Mouse (Mus musculus) stomach, embryonic 16.5 days (tissue): ENCODE data around the gene Pafah2. TPM values are rescaled to one million over a fixed set of nuclear protein-coding genes. Genes with fewer than 3 reads are reported as not detected.
A peak's percentile ranks its signal among the peaks of the same experiment; 100 is the strongest.

Experiments used
- ATAC-seq: fragments of 200-750 bp; cut with Nextera tagmentation; 2 replicates; pipeline ENCODE4 v1.8.0; 2017; ENCODE audit warnings: moderate number of reproducible peaks, moderate TSS enrichment; ENCODE audit not compliant: insufficient read depth, low FRiP score
- H3K27ac ChIP-seq: fragments of 300-500 bp; sonication (generic); 2 replicates; pipeline ENCODE4 v1.5.1; 2014; ENCODE audit warnings: low read length
- H3K27me3 ChIP-seq: fragments of 300-500 bp; sonication (generic); 2 replicates; pipeline ENCODE4 v1.6.1; 2014; ENCODE audit warnings: low read length, control low read depth, mixed read lengths; ENCODE audit not compliant: control insufficient read depth, insufficient read depth
- H3K36me3 ChIP-seq: fragments of 300-500 bp; sonication (generic); 2 replicates; pipeline ENCODE4 v1.6.1; 2014; ENCODE audit warnings: low read length; ENCODE audit not compliant: control insufficient read depth, insufficient read depth
- H3K4me1 ChIP-seq: fragments of 300-500 bp; sonication (generic); 2 replicates; pipeline ENCODE4 v1.6.1; 2014; ENCODE audit warnings: low read length, control low read depth, mixed read lengths; ENCODE audit not compliant: control insufficient read depth, insufficient read depth
- H3K4me2 ChIP-seq: fragments of 300-500 bp; sonication (generic); 2 replicates; pipeline ENCODE4 v1.6.1; 2014; ENCODE audit warnings: low read depth, low read length, mixed read lengths
- H3K4me3 ChIP-seq: fragments of 300-500 bp; sonication (generic); replicated peaks from 2 replicates; pipeline ENCODE4 v1.5.1; 2014; ENCODE audit warnings: mild to moderate bottlenecking, low read length
- H3K9ac ChIP-seq: fragments of 300-500 bp; sonication (generic); 2 replicates; pipeline ENCODE4 v1.6.1; 2014; ENCODE audit warnings: low read length
- H3K9me3 ChIP-seq: fragments of 300-500 bp; sonication (generic); replicated peaks from 2 replicates; pipeline ENCODE4 v1.6.1; 2016; ENCODE audit warnings: low read length, control low read depth; ENCODE audit not compliant: control insufficient read depth
- WGBS: fragments of 180-500 bp; shearing (Covaris S2); extraction: QIAGEN DNeasy Blood & Tissue Kit; methylation state at CpG from one replicate; pipeline ENCODE4 v1.1.7; 2014; 5-methylcytosine and 5-hydroxymethylcytosine counted together
- polyA plus RNA-seq: library from polyadenylated mRNA; unstranded; fragments of >200 nt; fragmentation: Nextera tagmentation; extraction: Ambion mirVana; gene quantifications from 2 replicates; pipeline ENCODE4 v1.2.1, GENCODE M21; 2015

Gene Pafah2
- polyA plus RNA-seq, 1 experiment from 2014 or later: 24.7 TPM

- no peak for ATAC-seq
- WGBS: 65% methylated on average over 5 of the region's 5 CpGs
- H3K4me2 ChIP-seq: no peak overlapping the region
- no peak overlapping the region for H3K27ac ChIP-seq
- H3K9me3 ChIP-seq: no peaks in the 10 kb centered on the region
- peaks cover 11% of the 10 kb centered on the region for H3K4me1 ChIP-seq
- no peak overlapping the region for H3K4me3 ChIP-seq
- no peaks in the 10 kb centered on the region for H3K36me3 ChIP-seq
- no peaks in the 10 kb centered on the region for H3K27me3 ChIP-seq
- H3K9ac ChIP-seq: no peak overlapping the region
Observed at GRCm38 (mm10) chr4:134353527-134354409, 42.4 kb upstream of the Pafah2 start.

- Histone ChIP-seq H3K27ac (peak overlapping the region; percentile 73), H3K36me3 (no peaks in the 10 kb centered on the region), H3K4me2 (0 out of 2 replicates have a peak overlapping the region, but pooled peaks have one; percentile 7), H3K9me3 (no peaks in the 10 kb centered on the region), H3K4me3 (no peak overlapping the region), H3K27me3 (no peaks in the 10 kb centered on the region), H3K9ac (peak overlapping the region; percentile 36; the same call in 1 of the 2 replicates), H3K4me1 (peaks cover 11% of the 10 kb centered on the region)
- 39% methylated on average over 16 of the region's 16 CpGs for WGBS
- peak; percentile 52 for ATAC-seq
Observed at GRCm38 (mm10) chr4:134355841-134356452, 40.2 kb upstream of the Pafah2 start.

GRCm38 (mm10) chr4:134356591-134357460 is 39.3 kb upstream of the Pafah2 start:
- H3K9ac ChIP-seq: peak overlapping the region; percentile 46; the same call in 1 of the 2 replicates
- peak; percentile 39; the same call in 1 of the 2 replicates for ATAC-seq
- H3K4me2 ChIP-seq: peak overlapping the region; percentile 43
- peak overlapping the region; percentile 73 for H3K27ac ChIP-seq
- peaks cover 11% of the 10 kb centered on the region for H3K4me1 ChIP-seq
- H3K36me3 ChIP-seq: no peaks in the 10 kb centered on the region
- H3K27me3 ChIP-seq: no peaks in the 10 kb centered on the region
- no peaks in the 10 kb centered on the region for H3K9me3 ChIP-seq
- H3K4me3 ChIP-seq: peak overlapping the region; percentile 14; the same call in 1 of the 2 replicates
- WGBS: 14% methylated on average over 22 of the region's 22 CpGs

GRCm38 (mm10) chr4:134357461-134357771 is 38.7 kb upstream of the Pafah2 start:
- no peaks in the 10 kb centered on the region for H3K36me3 ChIP-seq
- WGBS: 31% methylated on average over 17 of the region's 17 CpGs
- no peaks in the 10 kb centered on the region for H3K9me3 ChIP-seq
- H3K4me2 ChIP-seq: peak overlapping the region; percentile 43
- no peak overlapping the region for H3K4me3 ChIP-seq
- H3K27ac ChIP-seq: peak overlapping the region; percentile 52
- ATAC-seq: no peak; the same call in 1 of the 2 replicates
- H3K9ac ChIP-seq: peak overlapping the region; percentile 46; the same call in 1 of the 2 replicates
- no peaks in the 10 kb centered on the region for H3K27me3 ChIP-seq
- peaks cover 11% of the 10 kb centered on the region for H3K4me1 ChIP-seq

- Histone ChIP-seq H3K9ac (no peak overlapping the region), H3K27me3 (no peaks in the 10 kb centered on the region), H3K27ac (peak overlapping the region; percentile 58; the same call in 1 of the 2 replicates), H3K4me1 (peaks cover 11% of the 10 kb centered on the region), H3K4me2 (no peak overlapping the region), H3K9me3 (no peaks in the 10 kb centered on the region), H3K36me3 (no peaks in the 10 kb centered on the region), H3K4me3 (no peak overlapping the region)
- no peak for ATAC-seq
- 81% methylated on average over 6 of the region's 6 CpGs for WGBS
Observed at GRCm38 (mm10) chr4:134359649-134360048, 36.5 kb upstream of the Pafah2 start.

GRCm38 (mm10) chr4:134361215-134361614 is 34.9 kb upstream of the Pafah2 start:
- WGBS: 26% methylated on average over 5 of the region's 5 CpGs
- Histone ChIP-seq H3K4me2 (no peak overlapping the region), H3K9me3 (no peaks in the 10 kb centered on the region), H3K36me3 (no peaks in the 10 kb centered on the region), H3K9ac (no peak overlapping the region), H3K27ac (no peak overlapping the region), H3K27me3 (no peaks in the 10 kb centered on the region), H3K4me1 (peaks cover 11% of the 10 kb centered on the region), H3K4me3 (no peak overlapping the region)
- ATAC-seq: 0 out of 2 replicates have a peak, but pooled peaks have one; percentile 15

GRCm38 (mm10) chr4:134362124-134362523 is 34.0 kb upstream of the Pafah2 start:
- Histone ChIP-seq H3K4me1 (peaks cover 7% of the 10 kb centered on the region), H3K36me3 (no peaks in the 10 kb centered on the region), H3K9me3 (no peaks in the 10 kb centered on the region), H3K4me2 (no peak overlapping the region), H3K27me3 (no peaks in the 10 kb centered on the region), H3K4me3 (no peak overlapping the region), H3K27ac (no peak overlapping the region), H3K9ac (no peak overlapping the region; the same call in 1 of the 2 replicates)
- 53% methylated on average over 9 of the region's 9 CpGs for WGBS
- no peak for ATAC-seq

- Histone ChIP-seq H3K4me1 (peaks cover 2% of the 10 kb centered on the region; the same call in 1 of the 2 replicates), H3K9me3 (no peaks in the 10 kb centered on the region), H3K4me2 (0 out of 2 replicates have a peak overlapping the region, but pooled peaks have one; percentile 23), H3K4me3 (no peak overlapping the region), H3K9ac (no peak overlapping the region), H3K27me3 (no peaks in the 10 kb centered on the region; the same call in 1 of the 2 replicates), H3K27ac (no peak overlapping the region), H3K36me3 (no peaks in the 10 kb centered on the region)
- no peak for ATAC-seq
- WGBS: 25% methylated on average over 9 of the region's 9 CpGs
Observed at GRCm38 (mm10) chr4:134362586-134362985, 33.5 kb upstream of the Pafah2 start.
